Mouse (Mus musculus): ENCODE results near the gene Tap2. TPM values are rescaled to one million over a fixed set of nuclear protein-coding genes. Genes with fewer than 3 reads are reported as not detected.

Gene Tap2
- polyA plus RNA-seq, 1 experiment from 2014 or later: 26.1 TPM

DNA sequence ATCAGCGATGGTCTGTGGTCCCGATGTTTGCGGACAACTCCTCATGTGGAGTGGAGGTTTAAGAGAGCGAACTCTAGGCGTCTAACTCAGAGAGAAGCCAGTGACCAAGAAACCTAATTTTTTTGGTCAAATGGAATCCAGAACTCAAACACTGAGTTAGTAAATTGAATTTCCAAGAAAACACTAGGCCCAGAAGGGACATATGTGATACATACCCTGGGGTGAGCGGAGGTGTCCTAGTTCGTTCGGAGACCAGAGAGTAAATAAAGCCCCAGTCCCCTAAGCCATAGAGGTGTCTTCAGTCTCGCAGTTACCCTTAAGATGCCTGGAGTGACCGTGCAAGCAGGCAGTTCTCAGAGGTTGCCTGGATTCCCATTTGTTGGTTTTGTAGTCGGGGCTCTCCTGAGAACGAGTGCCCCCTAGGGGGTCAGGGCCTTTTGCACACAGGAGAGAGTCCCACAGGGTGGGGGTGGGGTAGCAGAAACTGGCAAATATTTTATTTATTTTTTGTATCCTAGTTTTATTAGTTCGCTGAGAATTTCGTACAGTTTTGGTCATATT, 60.6 kb downstream of the Tap2 start:
- no peaks in the 10 kb centered on the region for H3K79me2 ChIP-seq (ENCODE audit: inconsistent target)
- no peaks in the 10 kb centered on the region for H3K36me3 ChIP-seq (ENCODE audit: inconsistent target)
- WGBS (ENCODE audit: missing documents): 18% methylated on average over 14 of the region's 14 CpGs
- peak overlapping the region; percentile 45 for H3K4me3 ChIP-seq (ENCODE audit: inconsistent target)
- H3K27ac ChIP-seq: no peak overlapping the region

DNA sequence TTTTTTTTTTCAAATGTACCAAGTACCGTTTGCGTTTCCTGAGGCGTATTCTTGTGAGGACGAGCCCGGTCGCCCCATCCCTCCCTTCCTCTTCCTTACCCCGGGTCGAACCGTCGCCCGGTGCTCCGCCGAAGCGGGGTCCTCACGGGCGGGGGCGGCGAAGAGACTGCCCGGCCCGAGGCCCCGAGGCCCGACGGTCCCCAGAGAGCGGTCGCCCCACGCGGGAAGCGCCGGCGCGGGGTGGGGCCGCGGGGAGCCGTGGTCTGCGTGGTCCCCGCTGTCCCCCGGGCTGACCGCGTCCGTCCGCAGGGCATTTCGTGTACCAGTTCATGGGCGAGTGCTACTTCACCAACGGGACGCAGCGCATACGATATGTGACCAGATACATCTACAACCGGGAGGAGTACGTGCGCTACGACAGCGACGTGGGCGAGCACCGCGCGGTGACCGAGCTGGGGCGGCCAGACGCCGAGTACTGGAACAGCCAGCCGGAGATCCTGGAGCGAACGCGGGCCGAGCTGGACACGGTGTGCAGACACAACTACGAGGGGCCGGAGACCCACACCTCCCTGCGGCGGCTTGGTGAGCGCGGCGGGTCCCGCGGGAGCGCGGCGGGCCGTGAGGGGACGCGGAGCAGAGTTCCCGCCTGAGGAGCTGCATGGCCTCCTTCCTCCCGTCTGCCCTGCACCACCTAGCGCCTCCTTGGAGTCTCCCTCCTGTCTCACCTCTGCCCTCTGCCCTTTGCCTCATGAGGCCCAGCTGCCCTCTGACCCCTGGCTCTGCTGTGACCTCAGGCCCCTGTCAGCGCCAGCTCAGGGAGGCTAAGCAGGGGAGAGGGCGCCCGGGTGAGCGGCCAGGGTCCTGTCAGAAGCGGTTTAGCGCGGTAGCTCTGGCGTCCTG, 61.4 kb downstream of the Tap2 start:
- no peak overlapping the region for H3K27ac ChIP-seq
- no peaks in the 10 kb centered on the region for H3K79me2 ChIP-seq (ENCODE audit: inconsistent target)
- WGBS (ENCODE audit: missing documents): 3% methylated on average over 91 of the region's 93 CpGs

More for the DNA sequence above, 61.4 kb downstream of the Tap2 start:
- Histone ChIP-seq H3K4me3 (ENCODE audit: inconsistent target) (peak overlapping the region; percentile 45; the same call in 1 of the 2 replicates), H3K36me3 (ENCODE audit: inconsistent target) (no peaks in the 10 kb centered on the region)

Other genes starting within 250 kb of the Tap2 start
- gene Vps52, start 247.7 kb upstream of the Tap2 start, polyA plus RNA-seq (2018): 30.3 to 39.3 TPM (median 30.5 TPM) in 3 replicates
- 829 to 1,952 TPM (median 1,389 TPM) in 3 replicates for gene Rps18, start 247.5 kb upstream of the Tap2 start, polyA plus RNA-seq (2018)
- 2,418 to 4,239 TPM (median 2,994 TPM) in 3 replicates for gene H2-K1, start 203.2 kb upstream of the Tap2 start, polyA plus RNA-seq (2018)
- 12.0 to 17.2 TPM (median 17.1 TPM) in 3 replicates for gene Ring1, start 178.8 kb upstream of the Tap2 start, polyA plus RNA-seq (2018)
- gene H2-Ke6, start 175.5 kb upstream of the Tap2 start, polyA plus RNA-seq (2018): 28.2 to 38.3 TPM (median 35.6 TPM) in 3 replicates
- gene Slc39a7, start 171.8 kb upstream of the Tap2 start, polyA plus RNA-seq (2018): 67.7 to 120 TPM (median 117 TPM) in 3 replicates
- gene Rxrb, start 171.7 kb upstream of the Tap2 start, polyA plus RNA-seq (2018): 15.5 to 33.4 TPM (median 20.0 TPM) in 3 replicates
- gene Col11a2, start 164.1 kb upstream of the Tap2 start, polyA plus RNA-seq (2018): 0.79 to 1.6 TPM (median 1.2 TPM) in 3 replicates
- gene H2-Oa, start 111.2 kb upstream of the Tap2 start, polyA plus RNA-seq (2018): 0.25 to 1.4 TPM (median 0.62 TPM) in 3 replicates
- 19.1 to 57.0 TPM (median 47.3 TPM) in 3 replicates for gene H2-DMa, start 84.0 kb upstream of the Tap2 start, polyA plus RNA-seq (2018)
- 130 to 435 TPM (median 155 TPM) in 3 replicates for gene Brd2, start 80.9 kb upstream of the Tap2 start, polyA plus RNA-seq (2018)
- gene H2-DMb2, start 60.2 kb upstream of the Tap2 start, polyA plus RNA-seq (2018): 1.2 to 2.2 TPM (median 1.8 TPM) in 3 replicates
- gene H2-DMb1, start 50.5 kb upstream of the Tap2 start, polyA plus RNA-seq (2018): 26.4 to 54.6 TPM (median 34.2 TPM) in 3 replicates
- 42.0 to 121 TPM (median 79.2 TPM) in 3 replicates for gene Tap1, start 16.0 kb upstream of the Tap2 start, polyA plus RNA-seq (2018)
- gene Psmb9, start 15.8 kb upstream of the Tap2 start, polyA plus RNA-seq (2018): 38.9 to 88.0 TPM (median 49.9 TPM) in 3 replicates
- gene Psmb8, start 5.8 kb upstream of the Tap2 start, polyA plus RNA-seq (2018): 147 to 329 TPM (median 288 TPM) in 3 replicates
- 0.15 to 0.41 TPM (median 0.33 TPM) in 3 replicates for gene H2-Ob, start 35.4 kb downstream of the Tap2 start, polyA plus RNA-seq (2018)
- 88.0 to 180 TPM (median 145 TPM) in 3 replicates for gene H2-Ab1, start 54.2 kb downstream of the Tap2 start, polyA plus RNA-seq (2018)
- gene H2-Aa, start 84.3 kb downstream of the Tap2 start, polyA plus RNA-seq (2018): 116 to 315 TPM (median 141 TPM) in 3 replicates
- 73.4 to 224 TPM (median 73.4 TPM) in 3 replicates for gene H2-Eb1, start 102.3 kb downstream of the Tap2 start, polyA plus RNA-seq (2018)
- 0.08 to 0.53 TPM (median 0.17 TPM) in 3 replicates for gene H2-Eb2, start 122.1 kb downstream of the Tap2 start, polyA plus RNA-seq (2018)
- 0.12 to 0.34 TPM (median 0.14 TPM) in 3 replicates for gene Btnl2, start 151.3 kb downstream of the Tap2 start, polyA plus RNA-seq (2018)
- gene Btnl1, start 173.6 kb downstream of the Tap2 start, polyA plus RNA-seq (2018): not detected in 3 replicates
- gene BC051142, start 195.3 kb downstream of the Tap2 start, polyA plus RNA-seq (2018): 0.40 TPM in 1 of 3 replicates, not detected in the others